ENCODE assay signal across 8 mouse cellular contexts in genomic region chr11:80384461-80384860, GRCm38 (mm10). TPM values are rescaled to one million over a fixed set of nuclear protein-coding genes. Genes with fewer than 3 reads are reported as not detected.
DNase-seq lines count a peak whose midpoint lies in the region; ATAC-seq lines count a peak whose summit lies in the region.

No protein-coding gene starts in this region.

- H3K4me1 ChIP-seq in kidney, embryonic 15.5 days: peaks cover 28% of the 10 kb centered on the region
- peaks cover 4% of the 10 kb centered on the region; the same call in 1 of the 2 replicates for H3K4me1 ChIP-seq in brown adipose tissue, adult 24 weeks (ENCODE audit: control insufficient read depth, insufficient read depth, insufficient read length, low read length)
- peaks cover 40% of the 10 kb centered on the region for H3K4me1 ChIP-seq in hindbrain, embryonic 15.5 days (replicated peaks)
- H3K4me1 ChIP-seq in midbrain, embryonic 15.5 days: peaks cover 42% of the 10 kb centered on the region

- ATAC-seq in kidney, embryonic 15.5 days (replicated peaks; ENCODE audit: low FRiP score): no peak
- no peak for ATAC-seq in hindbrain, embryonic 15.5 days (ENCODE audit: low FRiP score, low read depth)
- no peak for ATAC-seq in midbrain, embryonic 15.5 days (replicated peaks)

- H3K27me3 ChIP-seq in kidney, embryonic 15.5 days: no peaks in the 10 kb centered on the region
- no peaks in the 10 kb centered on the region for H3K27me3 ChIP-seq in hindbrain, embryonic 15.5 days
- no peaks in the 10 kb centered on the region for H3K27me3 ChIP-seq in midbrain, embryonic 15.5 days (replicated peaks)

- peaks cover 38% of the 10 kb centered on the region for H3K36me3 ChIP-seq in kidney, embryonic 15.5 days
- peaks cover 25% of the 10 kb centered on the region for H3K36me3 ChIP-seq in hindbrain, embryonic 15.5 days
- H3K36me3 ChIP-seq in midbrain, embryonic 15.5 days (replicated peaks): peaks cover 15% of the 10 kb centered on the region; the same call in 1 of the 2 replicates

- no peak overlapping the region for H3K27ac ChIP-seq in kidney, embryonic 15.5 days
- H3K27ac ChIP-seq in brown adipose tissue, adult 24 weeks (replicated peaks; ENCODE audit: low read depth, low read length): no peak overlapping the region; the same call in 1 of the 2 replicates
- no peak overlapping the region for H3K27ac ChIP-seq in hindbrain, embryonic 15.5 days (replicated peaks)
- no peak overlapping the region for H3K27ac ChIP-seq in midbrain, embryonic 15.5 days

- intact Hi-C loops in gastrocnemius, postnatal 14 days (cut with DNase I; ENCODE audit: low total_unique reads): no loop called here

- H3K4me3 ChIP-seq in kidney, embryonic 15.5 days (replicated peaks): peak overlapping the region; percentile 93
- peak overlapping the region; percentile 64 for H3K4me3 ChIP-seq in brown adipose tissue, adult 24 weeks (ENCODE audit: insufficient read depth, low read depth, low read length)
- peak overlapping the region; percentile 97 for H3K4me3 ChIP-seq in hindbrain, embryonic 15.5 days
- H3K4me3 ChIP-seq in midbrain, embryonic 15.5 days: peak overlapping the region; percentile 63

- no peaks in the 10 kb centered on the region for H3K9me3 ChIP-seq in kidney, embryonic 15.5 days (replicated peaks)
- H3K9me3 ChIP-seq in hindbrain, embryonic 15.5 days: no peaks in the 10 kb centered on the region
- H3K9me3 ChIP-seq in midbrain, embryonic 15.5 days: no peaks in the 10 kb centered on the region

- DNase-seq in kidney, adult 9 months: no peak
- no peak for DNase-seq in yolk sac, embryonic 10.5 days (ENCODE audit: low spot score)
- no peak for DNase-seq in gastrocnemius, postnatal 14 days
- DNase-seq in layer of hippocampus, postnatal 14 days (ENCODE audit: low spot score in 2 of 2): no peak

- peak overlapping the region; percentile 68 for H3K4me2 ChIP-seq in kidney, embryonic 15.5 days
- H3K4me2 ChIP-seq in hindbrain, embryonic 15.5 days: peak overlapping the region; percentile 93
- H3K4me2 ChIP-seq in midbrain, embryonic 15.5 days: peak overlapping the region; percentile 79

- H3K9ac ChIP-seq in kidney, embryonic 15.5 days: peak overlapping the region; percentile 98
- peak overlapping the region; percentile 38 for H3K9ac ChIP-seq in hindbrain, embryonic 15.5 days
- peak overlapping the region; percentile 33 for H3K9ac ChIP-seq in midbrain, embryonic 15.5 days

RNA-seq across cellular contexts. Expression of gene Zfp207, which starts 1.4 kb away (rescaled TPM):
- 243 and 252 TPM in 2 replicates for polyA plus RNA-seq in kidney, embryonic 15.5 days (2015; fragmentation: Nextera tagmentation; extraction: Ambion mirVana)
- polyA plus RNA-seq in brown adipose tissue, adult 24 weeks (2012; ENCODE audit: insufficient read depth, insufficient read length, missing spikeins): 52.9 and 109 TPM in 2 replicates
- 164 and 175 TPM in 2 replicates for polyA plus RNA-seq in hindbrain, embryonic 15.5 days (2015; fragmentation: Nextera tagmentation; extraction: Ambion mirVana)
- polyA plus RNA-seq in midbrain, embryonic 15.5 days (2015; fragmentation: Nextera tagmentation; extraction: Ambion mirVana): 183 and 194 TPM in 2 replicates
- total RNA-seq in gastrocnemius, postnatal 14 days (2021): 10 to 100 TPM; 61.4 to 64.0 TPM
- total RNA-seq in layer of hippocampus, postnatal 14 days (2021): 100 to 1,000 TPM; 162 to 167 TPM

RNA-seq across cellular contexts. Expression of gene 5730455P16Rik, which starts 6.6 kb away (rescaled TPM):
- polyA plus RNA-seq in kidney, embryonic 15.5 days (2015; fragmentation: Nextera tagmentation; extraction: Ambion mirVana): 20.7 and 21.2 TPM in 2 replicates
- polyA plus RNA-seq in brown adipose tissue, adult 24 weeks (2012; ENCODE audit: insufficient read depth, insufficient read length, missing spikeins): 18.2 and 19.7 TPM in 2 replicates
- polyA plus RNA-seq in hindbrain, embryonic 15.5 days (2015; fragmentation: Nextera tagmentation; extraction: Ambion mirVana): 34.2 and 39.0 TPM in 2 replicates
- 33.9 and 37.4 TPM in 2 replicates for polyA plus RNA-seq in midbrain, embryonic 15.5 days (2015; fragmentation: Nextera tagmentation; extraction: Ambion mirVana)
- total RNA-seq in gastrocnemius, postnatal 14 days (2021): 10 to 100 TPM; 24.3 to 28.6 TPM
- 10 to 100 TPM; 44.4 to 49.1 TPM for total RNA-seq in layer of hippocampus, postnatal 14 days (2021)

RNA-seq across cellular contexts. Expression of gene Psmd11, which starts 44.0 kb away (rescaled TPM):
- polyA plus RNA-seq in kidney, embryonic 15.5 days (2015; fragmentation: Nextera tagmentation; extraction: Ambion mirVana): 306 and 318 TPM in 2 replicates
- 103 and 110 TPM in 2 replicates for polyA plus RNA-seq in brown adipose tissue, adult 24 weeks (2012; ENCODE audit: insufficient read depth, insufficient read length, missing spikeins)
- 264 and 269 TPM in 2 replicates for polyA plus RNA-seq in hindbrain, embryonic 15.5 days (2015; fragmentation: Nextera tagmentation; extraction: Ambion mirVana)
- 273 and 278 TPM in 2 replicates for polyA plus RNA-seq in midbrain, embryonic 15.5 days (2015; fragmentation: Nextera tagmentation; extraction: Ambion mirVana)
- total RNA-seq in gastrocnemius, postnatal 14 days (2021): 100 to 1,000 TPM; 121 to 128 TPM
- 100 to 1,000 TPM; 102 to 109 TPM for total RNA-seq in layer of hippocampus, postnatal 14 days (2021)

Comparison
In these comparisons a context has a peak if more than half of its experiments do, and no peak if none do; other contexts are left out.
1. H3K9ac ChIP-seq: peak in every context shown above with its lines; median percentile 98 in kidney, embryonic 15.5 days; 38 in hindbrain, embryonic 15.5 days; 33 in midbrain, embryonic 15.5 days.